Comparison of ENCODE assay signal across 8 mouse cellular contexts in genomic region chrX:109013686-109014085, GRCm38 (mm10). TPM values are rescaled to one million over a fixed set of nuclear protein-coding genes. Genes with fewer than 3 reads are reported as not detected.
DNase-seq lines count a peak whose midpoint lies in the region; ATAC-seq and TF ChIP-seq lines count a peak whose summit lies in the region.

No protein-coding gene starts in this region.

- WGBS in heart, adult 2 months: 14% methylated on average over 17 of the region's 17 CpGs
- WGBS in intestine, embryonic 16.5 days: 13% methylated on average over 17 of the region's 17 CpGs
- 19% methylated on average over 17 of the region's 17 CpGs for WGBS in limb, embryonic 12.5 days
- WGBS in midbrain, embryonic 10.5 days: 11% methylated on average over 17 of the region's 17 CpGs
- WGBS in stomach, postnatal 0 days: 11% methylated on average over 17 of the region's 17 CpGs

- TF ChIP-seq CTCF in heart, adult 2 months (IDR thresholded peaks at IDR 0.05): 0 out of 2 replicates have a peak, but pooled peaks have one; percentile 26
- peak; percentile 53 for TF ChIP-seq CTCF in stomach, postnatal 0 days (IDR thresholded peaks at IDR 0.05; ENCODE audit: low read depth)

- intact Hi-C loops in heart, adult 2 months (cut with DNase I): loop anchor here (2.0 to 5.0 kb wide), 3 partner anchors 177 to 224 kb away; partner anchors contain the start of gene Brwd3

- no peak for TF ChIP-seq POLR2A in heart, adult 2 months (IDR thresholded peaks at IDR 0.05; ENCODE audit: insufficient read depth, low read depth, low read length)

- H3K27me3 ChIP-seq in heart, adult 2 months (ENCODE audit: control insufficient read depth, insufficient read depth, low read length): no peaks in the 10 kb centered on the region
- H3K27me3 ChIP-seq in intestine, embryonic 16.5 days (replicated peaks; ENCODE audit: control insufficient read depth, insufficient read depth, low read length): no peaks in the 10 kb centered on the region
- no peaks in the 10 kb centered on the region for H3K27me3 ChIP-seq in limb, embryonic 12.5 days
- H3K27me3 ChIP-seq in midbrain, embryonic 10.5 days (ENCODE audit: low read depth, poor library complexity, severe bottlenecking): no peaks in the 10 kb centered on the region
- H3K27me3 ChIP-seq in stomach, postnatal 0 days (ENCODE audit: control insufficient read depth, insufficient read depth, low read length): no peaks in the 10 kb centered on the region

- peak overlapping the region; percentile 52 for H3K4me2 ChIP-seq in intestine, embryonic 16.5 days (ENCODE audit: low read depth, low read length)
- peak overlapping the region; percentile 49 for H3K4me2 ChIP-seq in limb, embryonic 12.5 days
- H3K4me2 ChIP-seq in stomach, postnatal 0 days (replicated peaks; ENCODE audit: low read depth): peak overlapping the region; percentile 54

- H3K9me3 ChIP-seq in intestine, embryonic 16.5 days (ENCODE audit: control insufficient read depth, low read length): no peaks in the 10 kb centered on the region
- H3K9me3 ChIP-seq in limb, embryonic 12.5 days: no peaks in the 10 kb centered on the region
- H3K9me3 ChIP-seq in midbrain, embryonic 10.5 days (replicated peaks): no peaks in the 10 kb centered on the region
- H3K9me3 ChIP-seq in stomach, postnatal 0 days (ENCODE audit: control insufficient read depth, low read length): no peaks in the 10 kb centered on the region

- TF ChIP-seq EP300 in heart, adult 2 months (IDR thresholded peaks at IDR 0.05; ENCODE audit: insufficient read depth, low read depth, low read length): no peak
- no peak for TF ChIP-seq EP300 in stomach, postnatal 0 days (optimal IDR thresholded peaks at IDR 0.05)

- peak overlapping the region; percentile 83 for H3K27ac ChIP-seq in heart, adult 2 months
- H3K27ac ChIP-seq in intestine, embryonic 16.5 days (ENCODE audit: low read length): peak overlapping the region; percentile 78
- peak overlapping the region; percentile 80 for H3K27ac ChIP-seq in limb, embryonic 12.5 days
- peak overlapping the region; percentile 77 for H3K27ac ChIP-seq in midbrain, embryonic 10.5 days (replicated peaks)
- peak overlapping the region; percentile 77 for H3K27ac ChIP-seq in stomach, postnatal 0 days (replicated peaks)

- no peaks in the 10 kb centered on the region for H3K4me1 ChIP-seq in heart, adult 2 months (ENCODE audit: control insufficient read depth, insufficient read depth, low read length)
- H3K4me1 ChIP-seq in intestine, embryonic 16.5 days (ENCODE audit: control insufficient read depth, insufficient read depth, low read length): no peaks in the 10 kb centered on the region
- no peaks in the 10 kb centered on the region for H3K4me1 ChIP-seq in limb, embryonic 12.5 days (replicated peaks)
- H3K4me1 ChIP-seq in midbrain, embryonic 10.5 days: no peaks in the 10 kb centered on the region
- no peaks in the 10 kb centered on the region for H3K4me1 ChIP-seq in stomach, postnatal 0 days (replicated peaks; ENCODE audit: control insufficient read depth, insufficient read depth)

- H3K4me3 ChIP-seq in heart, adult 2 months: peak overlapping the region; percentile 63
- peak overlapping the region; percentile 55 for H3K4me3 ChIP-seq in intestine, embryonic 16.5 days (ENCODE audit: low read length)
- peak overlapping the region; percentile 44 for H3K4me3 ChIP-seq in limb, embryonic 12.5 days (replicated peaks)
- H3K4me3 ChIP-seq in midbrain, embryonic 10.5 days: peak overlapping the region; percentile 55
- H3K4me3 ChIP-seq in stomach, postnatal 0 days (ENCODE audit: low read depth, low read length): peak overlapping the region; percentile 48

- no peaks in the 10 kb centered on the region for H3K79me2 ChIP-seq in heart, adult 2 months (replicated peaks; ENCODE audit: control insufficient read depth, insufficient read depth, low read length)

- DNase-seq in heart, adult 2 months: peak in 1 of 2 experiments; percentile 62
- no peak for DNase-seq in heart, adult 8-10 months (ENCODE audit: low spot score)
- DNase-seq in cerebellum, postnatal 10 days: peak; percentile 64 to 65
- no peak for DNase-seq in midbrain, embryonic 10.5 days (ENCODE audit: low spot score)
- peak; percentile 48 for DNase-seq in stomach, postnatal 0 days (ENCODE audit: low spot score)

- ATAC-seq in frontal cortex, adult (ENCODE audit: low TSS enrichment): peak; percentile 82
- ATAC-seq in intestine, embryonic 16.5 days: peak; percentile 83
- ATAC-seq in limb, embryonic 12.5 days (ENCODE audit: insufficient number of reproducible peaks, insufficient read depth, low FRiP score, low TSS enrichment, low read depth): peak; percentile 75
- peak; percentile 78 for ATAC-seq in stomach, postnatal 0 days (ENCODE audit: low FRiP score, low TSS enrichment)

- H3K36me3 ChIP-seq in heart, adult 2 months (ENCODE audit: control insufficient read depth, insufficient read depth, low read length): no peaks in the 10 kb centered on the region
- H3K36me3 ChIP-seq in intestine, embryonic 16.5 days (ENCODE audit: control insufficient read depth, insufficient read depth, low read length): no peaks in the 10 kb centered on the region
- no peaks in the 10 kb centered on the region for H3K36me3 ChIP-seq in limb, embryonic 12.5 days
- H3K36me3 ChIP-seq in midbrain, embryonic 10.5 days: no peaks in the 10 kb centered on the region
- H3K36me3 ChIP-seq in stomach, postnatal 0 days (ENCODE audit: control insufficient read depth, insufficient read depth, low read length): no peaks in the 10 kb centered on the region

- peak overlapping the region; percentile 79 for H3K9ac ChIP-seq in heart, adult 2 months (ENCODE audit: low read depth, low read length)
- peak overlapping the region; percentile 55 for H3K9ac ChIP-seq in intestine, embryonic 16.5 days (ENCODE audit: low read depth, low read length)
- H3K9ac ChIP-seq in limb, embryonic 12.5 days (replicated peaks): no peak overlapping the region; the same call in 1 of the 2 replicates
- peak overlapping the region; percentile 50 for H3K9ac ChIP-seq in stomach, postnatal 0 days (ENCODE audit: low read length)

RNA-seq across cellular contexts. Expression of gene Hmgn5, which starts 0.5 kb away (rescaled TPM):
- total RNA-seq in heart, adult 2 months (2021): 10 to 100 TPM in 1 of 2 experiments, 1 to 10 TPM in 1; 8.9 to 11.1 TPM
- 0.98 and 1.5 TPM in 2 replicates for polyA plus RNA-seq in heart, adult 2 months (2012; rRNA removed)
- 10 to 100 TPM; 10.9 to 16.3 (median 11.8) TPM for total RNA-seq in heart, adult 8-10 months (2022)
- 18.4 and 21.9 TPM in 2 replicates for polyA plus RNA-seq in intestine, embryonic 16.5 days (2015; fragmentation: Nextera tagmentation; extraction: Ambion mirVana)
- polyA plus RNA-seq in limb, embryonic 12.5 days (2016; fragmentation: Nextera tagmentation; extraction: Ambion mirVana): 25.1 and 28.5 TPM in 2 replicates
- 22.8 and 26.5 TPM in 2 replicates for polyA plus RNA-seq in midbrain, embryonic 10.5 days (2016; fragmentation: Nextera tagmentation; extraction: Ambion mirVana)
- polyA plus RNA-seq in stomach, postnatal 0 days (2015; fragmentation: Nextera tagmentation; extraction: Ambion mirVana): 12.6 and 15.7 TPM in 2 replicates

Comparison
In these comparisons a context has a peak if more than half of its experiments do, and no peak if none do; other contexts are left out.
1. DNase-seq: peak in cerebellum, postnatal 10 days (2 of 2) and stomach, postnatal 0 days (single experiment); none in heart, adult 8-10 months (single experiment) and midbrain, embryonic 10.5 days (single experiment).
2. Peak in every context shown above with its lines, with median percentiles within 50 percentile points of each other: H3K27ac ChIP-seq, H3K4me3 ChIP-seq, ATAC-seq and H3K4me2 ChIP-seq.